Mouse (Mus musculus): ENCODE results near the gene A2ml1. TPM values are rescaled to one million over a fixed set of nuclear protein-coding genes. Genes with fewer than 3 reads are reported as not detected.

Gene A2ml1
- polyA plus RNA-seq, 1 experiment from 2014 or later = 2.4 TPM

DNA sequence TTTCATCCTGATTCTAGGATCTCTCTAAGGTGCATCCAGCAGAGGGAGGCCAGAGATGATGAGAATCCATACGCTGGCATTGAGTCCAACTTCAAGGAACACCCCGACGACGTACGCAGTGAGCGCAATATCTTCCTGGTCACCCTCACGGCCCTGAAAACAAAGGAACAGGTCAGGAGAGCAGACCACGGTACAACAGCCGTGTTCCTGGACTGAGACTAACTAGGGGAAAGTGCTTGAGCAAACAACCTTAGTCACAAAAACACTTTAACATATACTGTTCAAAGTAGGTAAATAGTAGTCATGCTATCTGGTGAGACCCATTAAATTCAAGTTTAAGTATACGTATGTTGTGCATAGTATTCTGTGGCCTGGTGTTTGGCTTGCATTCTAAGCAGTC, 32.9 kb downstream of the A2ml1 start:
- ATAC-seq (ENCODE audit: borderline replicate concordance, extremely low read depth, low FRiP score, low TSS enrichment) = no peak
- Histone ChIP-seq H3K27ac (no peak overlapping the region), H3K9ac (no peak overlapping the region), H3K9me3 (no peaks in the 10 kb centered on the region), H3K36me3 (no peaks in the 10 kb centered on the region), H3K4me2 (no peak overlapping the region), H3K4me3 (no peak overlapping the region), H3K4me1 (no peaks in the 10 kb centered on the region), H3K27me3 (no peaks in the 10 kb centered on the region)
- WGBS = 74% methylated on average over 10 of the region's 10 CpGs

DNA sequence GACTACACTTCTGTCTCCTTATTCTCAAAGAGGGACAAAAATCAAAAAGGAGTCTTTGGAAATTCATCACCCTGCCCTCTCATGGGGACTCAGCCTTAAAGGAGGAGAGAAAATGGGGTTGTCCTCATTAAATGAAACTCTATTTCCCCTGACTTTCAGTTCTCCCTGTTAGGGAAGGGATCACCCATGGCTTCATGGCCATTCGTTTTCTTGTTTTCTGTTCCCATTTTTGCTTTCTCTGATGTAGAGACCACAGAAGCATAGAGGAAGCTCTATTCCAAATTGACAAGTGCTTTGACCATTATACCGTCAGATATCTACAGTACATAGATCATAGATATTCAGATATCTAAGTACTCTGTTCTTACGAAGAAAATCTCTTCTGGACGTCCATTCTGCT, 36.0 kb downstream of the A2ml1 start:
- no peaks in the 10 kb centered on the region for H3K4me1 ChIP-seq
- no peak overlapping the region for H3K9ac ChIP-seq
- H3K36me3 ChIP-seq = no peaks in the 10 kb centered on the region
- H3K27ac ChIP-seq = no peak overlapping the region
- H3K4me2 ChIP-seq = no peak overlapping the region
- WGBS = 79% methylated on average over 4 of the region's 4 CpGs
- H3K4me3 ChIP-seq = no peak overlapping the region
- H3K27me3 ChIP-seq = no peaks in the 10 kb centered on the region
- no peak for ATAC-seq (ENCODE audit: borderline replicate concordance, extremely low read depth, low FRiP score, low TSS enrichment)
- no peaks in the 10 kb centered on the region for H3K9me3 ChIP-seq

DNA sequence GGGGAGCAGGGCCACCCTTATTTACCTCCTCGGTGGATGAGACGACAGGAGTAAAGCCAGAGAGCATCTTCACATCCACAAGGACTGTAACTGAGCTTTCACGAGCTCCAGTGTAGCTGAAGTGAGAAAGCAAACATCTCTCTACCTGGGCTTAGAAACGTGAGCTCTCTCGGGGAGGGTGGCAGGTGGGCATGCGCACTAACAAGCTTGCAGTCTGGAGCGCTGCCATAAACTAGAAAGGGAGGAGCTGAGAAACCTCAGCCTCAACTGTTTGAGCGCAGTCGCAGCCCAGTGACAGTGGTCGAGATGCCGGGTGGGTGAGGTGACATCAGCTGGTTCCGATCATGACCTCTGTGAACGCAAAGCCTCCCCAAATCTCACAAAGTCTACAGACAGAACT, 38.2 kb downstream of the A2ml1 start:
- no peaks in the 10 kb centered on the region for H3K9me3 ChIP-seq
- H3K27ac ChIP-seq = no peak overlapping the region
- H3K9ac ChIP-seq = no peak overlapping the region
- no peaks in the 10 kb centered on the region for H3K4me1 ChIP-seq
- H3K36me3 ChIP-seq = no peaks in the 10 kb centered on the region
- WGBS = 58% methylated on average over 13 of the region's 13 CpGs
- no peak for ATAC-seq (ENCODE audit: borderline replicate concordance, extremely low read depth, low FRiP score, low TSS enrichment)
- peak overlapping the region; percentile 25; the same call in 1 of the 2 replicates for H3K4me2 ChIP-seq
- H3K4me3 ChIP-seq = no peak overlapping the region
- no peaks in the 10 kb centered on the region for H3K27me3 ChIP-seq

DNA sequence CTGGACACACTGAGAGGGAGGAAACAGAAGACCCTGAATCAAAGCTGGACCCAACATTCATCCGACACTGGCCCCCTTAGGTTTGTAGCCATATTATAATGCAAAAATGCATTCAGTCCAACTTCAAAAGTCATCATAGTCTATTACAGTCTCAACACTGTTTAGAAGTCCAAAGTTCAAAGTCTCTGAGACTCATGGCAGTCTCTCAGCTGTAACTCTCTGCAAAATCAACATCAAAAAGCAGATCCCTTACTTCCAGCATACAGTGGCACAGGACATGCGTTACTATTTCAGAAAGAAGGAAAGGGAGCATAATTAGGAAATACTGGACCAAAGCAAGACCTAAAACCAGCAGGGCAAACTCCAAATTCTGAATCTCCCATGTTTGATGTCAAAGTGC, 46.2 kb downstream of the A2ml1 start:
- Histone ChIP-seq H3K4me2 (no peak overlapping the region), H3K9ac (no peak overlapping the region), H3K36me3 (no peaks in the 10 kb centered on the region), H3K27me3 (no peaks in the 10 kb centered on the region), H3K27ac (no peak overlapping the region), H3K4me3 (no peak overlapping the region), H3K4me1 (no peaks in the 10 kb centered on the region), H3K9me3 (no peaks in the 10 kb centered on the region)
- WGBS = 96% methylated on average over 2 of the region's 2 CpGs
- no peak for ATAC-seq (ENCODE audit: borderline replicate concordance, extremely low read depth, low FRiP score, low TSS enrichment)

DNA sequence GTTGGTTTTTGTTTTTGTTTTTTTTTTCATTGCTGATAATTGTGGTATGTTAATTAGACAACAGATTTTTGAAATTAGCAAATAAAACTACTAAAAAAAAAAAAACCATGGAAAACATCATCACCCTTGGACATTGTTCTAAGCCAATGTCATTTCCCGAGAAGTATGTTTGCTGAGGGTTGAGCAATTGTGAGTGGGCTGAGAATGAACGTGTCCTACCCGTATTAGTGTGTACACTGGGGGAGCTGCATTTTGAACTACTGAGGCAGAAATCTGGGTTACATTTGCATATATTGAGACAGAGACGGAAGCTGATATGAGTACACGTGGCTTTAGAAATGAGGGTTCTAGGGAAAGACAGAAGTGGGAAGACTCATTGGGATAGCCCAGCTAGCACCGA, 48.1 kb downstream of the A2ml1 start:
- Histone ChIP-seq H3K9me3 (no peaks in the 10 kb centered on the region), H3K27ac (no peak overlapping the region), H3K9ac (no peak overlapping the region), H3K4me2 (no peak overlapping the region), H3K4me1 (no peaks in the 10 kb centered on the region), H3K4me3 (no peak overlapping the region), H3K36me3 (no peaks in the 10 kb centered on the region), H3K27me3 (no peaks in the 10 kb centered on the region)
- 74% methylated on average over 6 of the region's 6 CpGs for WGBS
- ATAC-seq (ENCODE audit: borderline replicate concordance, extremely low read depth, low FRiP score, low TSS enrichment) = no peak

DNA sequence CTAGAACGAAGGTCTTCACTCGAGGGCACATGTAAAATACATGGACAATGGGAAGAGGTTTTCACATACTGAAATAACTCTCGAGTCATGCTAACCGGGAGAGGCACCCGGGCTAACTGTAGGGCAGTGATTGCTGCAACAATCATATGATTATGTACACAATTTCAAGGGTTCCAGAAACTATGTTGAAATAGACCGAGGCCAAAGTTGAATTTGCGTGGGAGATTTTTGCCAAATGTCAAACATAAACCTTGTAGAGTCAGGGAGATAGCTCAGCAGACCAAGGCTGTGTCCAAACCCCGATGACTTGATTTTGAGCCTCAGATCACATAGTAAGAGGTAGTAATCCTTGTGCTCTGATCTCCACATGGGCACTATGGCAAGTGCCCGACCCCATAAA, 48.7 kb downstream of the A2ml1 start:
- no peaks in the 10 kb centered on the region for H3K9me3 ChIP-seq
- 78% methylated on average over 9 of the region's 9 CpGs for WGBS
- ATAC-seq (ENCODE audit: borderline replicate concordance, extremely low read depth, low FRiP score, low TSS enrichment) = no peak
- H3K4me3 ChIP-seq = no peak overlapping the region
- no peak overlapping the region for H3K4me2 ChIP-seq
- H3K9ac ChIP-seq = no peak overlapping the region
- no peaks in the 10 kb centered on the region for H3K27me3 ChIP-seq
- H3K4me1 ChIP-seq = no peaks in the 10 kb centered on the region
- H3K36me3 ChIP-seq = no peaks in the 10 kb centered on the region
- H3K27ac ChIP-seq = no peak overlapping the region

DNA sequence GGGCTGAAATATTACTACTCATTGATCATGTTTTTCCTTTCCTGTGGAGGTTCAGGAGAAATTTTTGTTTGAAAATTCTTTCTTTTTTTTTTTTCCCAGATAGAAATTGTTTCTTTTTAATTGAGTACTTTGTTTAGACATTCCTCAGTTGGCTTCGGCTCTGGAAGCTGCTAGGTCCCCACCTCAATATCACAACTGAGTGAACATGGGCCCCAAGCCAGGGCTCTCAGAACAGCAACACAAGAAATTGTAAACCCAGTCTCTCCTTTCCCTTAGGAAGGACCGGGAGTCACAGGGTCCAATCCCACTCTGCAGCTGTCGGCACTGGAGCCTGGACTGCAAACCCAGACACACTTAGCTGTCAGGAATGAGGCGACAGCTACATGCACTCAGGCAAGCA, 52.9 kb downstream of the A2ml1 start:
- Histone ChIP-seq H3K9me3 (peaks cover 3% of the 10 kb centered on the region; the same call in 1 of the 2 replicates), H3K27me3 (no peaks in the 10 kb centered on the region), H3K9ac (no peak overlapping the region), H3K4me1 (no peaks in the 10 kb centered on the region), H3K27ac (no peak overlapping the region), H3K4me3 (no peak overlapping the region), H3K36me3 (no peaks in the 10 kb centered on the region), H3K4me2 (no peak overlapping the region)
- WGBS = 26% methylated on average over 4 of the region's 4 CpGs
- ATAC-seq (ENCODE audit: borderline replicate concordance, extremely low read depth, low FRiP score, low TSS enrichment) = no peak

DNA sequence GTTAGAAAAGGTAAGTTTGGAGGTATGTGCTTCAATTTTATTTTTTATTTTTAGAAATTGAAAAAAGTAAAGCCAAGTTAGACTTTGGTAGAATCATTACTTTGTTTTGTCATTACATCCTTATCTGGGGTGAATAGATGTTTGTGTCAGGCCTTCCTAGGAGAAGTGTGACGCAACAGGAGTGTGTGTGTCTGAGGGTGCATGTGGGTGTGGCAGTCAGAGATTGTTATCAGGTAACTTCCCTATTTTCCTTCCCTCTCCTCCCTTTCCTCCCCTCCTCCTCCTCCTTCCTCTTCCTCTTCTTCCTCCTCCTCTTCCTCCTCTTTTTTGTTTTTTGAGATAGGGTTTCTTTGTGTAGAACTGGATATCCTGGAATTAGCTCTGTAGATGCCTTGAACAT, 54.3 kb downstream of the A2ml1 start:
- ATAC-seq (ENCODE audit: borderline replicate concordance, extremely low read depth, low FRiP score, low TSS enrichment) = no peak
- 48% methylated on average over 1 of the region's 1 CpGs for WGBS
- no peak overlapping the region for H3K9ac ChIP-seq

DNA sequence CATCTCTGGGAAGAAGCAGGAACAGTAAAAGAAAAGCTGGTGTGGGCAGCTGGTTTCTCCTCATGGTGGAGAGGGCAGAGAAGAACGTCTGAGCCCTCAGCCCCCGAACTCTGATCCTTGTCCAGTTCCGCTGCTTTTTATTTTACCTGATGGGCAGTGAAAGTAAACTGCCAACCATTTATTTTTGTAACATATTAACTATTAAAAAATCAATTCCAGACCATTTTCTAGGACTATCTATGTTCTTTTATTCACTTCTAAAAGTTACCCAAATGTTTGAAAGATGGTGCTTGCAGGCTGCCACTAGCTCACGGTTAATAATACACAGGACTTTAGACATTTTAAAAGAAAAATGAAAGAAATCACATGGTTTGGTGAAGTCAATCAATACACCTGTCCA, 54.8 kb downstream of the A2ml1 start, which contains the start of gene Pzp:
Gene Pzp (minus strand): TSS at position 120 of the 400 bp plus-strand sequence.
- peaks cover 3% of the 10 kb centered on the region; the same call in 1 of the 2 replicates for H3K9me3 ChIP-seq
- no peaks in the 10 kb centered on the region for H3K36me3 ChIP-seq
- 89% methylated on average over 4 of the region's 4 CpGs for WGBS
- no peak within 1 kb of the TSS for H3K9ac ChIP-seq
- ATAC-seq (ENCODE audit: borderline replicate concordance, extremely low read depth, low FRiP score, low TSS enrichment) = no peak
- no peak within 1 kb of the TSS for H3K27ac ChIP-seq
- H3K4me1 ChIP-seq = no peaks in the 10 kb centered on the region
- H3K4me3 ChIP-seq = no peak within 1 kb of the TSS
- no peaks in the 10 kb centered on the region for H3K27me3 ChIP-seq
- no peak within 1 kb of the TSS for H3K4me2 ChIP-seq

More for the DNA sequence above, 54.3 kb downstream of the A2ml1 start:
- Histone ChIP-seq H3K4me2 (no peak overlapping the region), H3K9me3 (peaks cover 3% of the 10 kb centered on the region; the same call in 1 of the 2 replicates), H3K4me3 (no peak overlapping the region), H3K27ac (no peak overlapping the region), H3K27me3 (no peaks in the 10 kb centered on the region), H3K36me3 (no peaks in the 10 kb centered on the region), H3K4me1 (no peaks in the 10 kb centered on the region)

DNA sequence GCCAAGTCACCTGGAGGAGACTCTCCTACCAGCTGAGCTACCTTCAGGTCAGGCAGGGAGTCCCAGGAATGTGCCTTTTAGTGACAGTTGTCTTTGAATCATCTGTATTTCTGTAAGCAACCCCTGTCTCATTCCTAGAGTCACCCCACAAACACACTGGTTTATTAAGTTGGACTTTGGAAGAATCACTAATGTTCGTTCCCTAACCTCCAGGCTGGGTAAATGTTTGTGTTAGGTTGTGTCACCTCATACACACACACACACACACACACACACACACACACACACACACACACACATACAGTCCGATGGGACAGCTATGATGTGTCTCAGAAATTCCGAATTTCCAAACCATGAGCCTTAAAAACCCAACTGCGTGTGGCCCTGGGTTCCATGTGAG, 55.6 kb downstream of the A2ml1 start:
- no peaks in the 10 kb centered on the region for H3K4me1 ChIP-seq
- no peak for ATAC-seq (ENCODE audit: borderline replicate concordance, extremely low read depth, low FRiP score, low TSS enrichment)
- no peaks in the 10 kb centered on the region for H3K27me3 ChIP-seq
- H3K36me3 ChIP-seq = no peaks in the 10 kb centered on the region
- H3K4me3 ChIP-seq = no peak overlapping the region
- WGBS = 82% methylated on average over 4 of the region's 4 CpGs
- H3K9me3 ChIP-seq = peaks cover 3% of the 10 kb centered on the region; the same call in 1 of the 2 replicates
- H3K9ac ChIP-seq = no peak overlapping the region
- no peak overlapping the region for H3K4me2 ChIP-seq
- H3K27ac ChIP-seq = no peak overlapping the region

DNA sequence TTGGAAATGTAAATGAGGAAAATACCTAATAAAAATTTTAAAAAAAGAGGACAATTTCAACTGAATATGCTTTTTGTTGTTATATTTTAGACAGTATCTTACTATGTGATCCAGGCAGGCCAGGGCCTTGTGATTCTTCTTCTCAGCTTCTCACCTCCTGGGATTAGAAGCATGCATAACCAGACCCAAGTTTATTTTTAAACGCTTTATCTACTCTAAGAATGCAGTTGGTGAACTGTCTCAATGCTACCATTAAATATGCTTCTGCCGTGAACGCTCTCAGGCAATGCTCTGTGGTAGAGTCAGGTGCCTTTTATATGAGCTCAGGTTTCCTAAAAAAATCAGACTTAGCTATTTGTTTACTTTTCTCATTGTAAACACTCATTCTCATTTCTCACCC, 58.0 kb downstream of the A2ml1 start:
- 78% methylated on average over 3 of the region's 3 CpGs for WGBS
- H3K4me1 ChIP-seq = no peaks in the 10 kb centered on the region
- no peaks in the 10 kb centered on the region for H3K36me3 ChIP-seq
- no peak overlapping the region for H3K4me3 ChIP-seq
- H3K9ac ChIP-seq = no peak overlapping the region
- H3K9me3 ChIP-seq = peaks cover 3% of the 10 kb centered on the region; the same call in 1 of the 2 replicates
- no peak for ATAC-seq (ENCODE audit: borderline replicate concordance, extremely low read depth, low FRiP score, low TSS enrichment)
- H3K27ac ChIP-seq = no peak overlapping the region
- no peak overlapping the region for H3K4me2 ChIP-seq
- H3K27me3 ChIP-seq = no peaks in the 10 kb centered on the region

DNA sequence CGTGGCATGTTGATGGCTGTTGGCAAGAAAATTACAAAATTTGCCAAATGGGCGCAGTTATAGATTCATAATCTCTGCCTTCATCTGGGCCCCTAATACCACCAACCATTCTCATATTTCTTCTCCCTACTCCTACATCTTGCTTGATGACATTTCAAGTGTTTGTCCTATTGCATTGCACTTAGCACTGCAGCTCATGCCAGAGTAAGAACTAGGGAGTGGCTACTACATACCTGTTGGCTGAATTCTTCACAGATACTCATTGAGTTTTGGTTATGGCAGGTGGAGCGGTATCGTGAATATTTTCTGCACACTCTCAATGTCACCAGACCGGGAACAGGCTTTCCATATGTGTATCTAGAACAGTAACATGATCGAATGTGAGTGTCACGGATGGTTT, 62.2 kb downstream of the A2ml1 start:
- H3K4me3 ChIP-seq = no peak overlapping the region
- H3K27me3 ChIP-seq = no peaks in the 10 kb centered on the region
- no peak overlapping the region for H3K4me2 ChIP-seq
- no peak overlapping the region for H3K9ac ChIP-seq
- no peaks in the 10 kb centered on the region for H3K9me3 ChIP-seq
- no peak overlapping the region for H3K27ac ChIP-seq
- H3K4me1 ChIP-seq = no peaks in the 10 kb centered on the region
- no peak for ATAC-seq (ENCODE audit: borderline replicate concordance, extremely low read depth, low FRiP score, low TSS enrichment)
- no peaks in the 10 kb centered on the region for H3K36me3 ChIP-seq
- 74% methylated on average over 7 of the region's 7 CpGs for WGBS

DNA sequence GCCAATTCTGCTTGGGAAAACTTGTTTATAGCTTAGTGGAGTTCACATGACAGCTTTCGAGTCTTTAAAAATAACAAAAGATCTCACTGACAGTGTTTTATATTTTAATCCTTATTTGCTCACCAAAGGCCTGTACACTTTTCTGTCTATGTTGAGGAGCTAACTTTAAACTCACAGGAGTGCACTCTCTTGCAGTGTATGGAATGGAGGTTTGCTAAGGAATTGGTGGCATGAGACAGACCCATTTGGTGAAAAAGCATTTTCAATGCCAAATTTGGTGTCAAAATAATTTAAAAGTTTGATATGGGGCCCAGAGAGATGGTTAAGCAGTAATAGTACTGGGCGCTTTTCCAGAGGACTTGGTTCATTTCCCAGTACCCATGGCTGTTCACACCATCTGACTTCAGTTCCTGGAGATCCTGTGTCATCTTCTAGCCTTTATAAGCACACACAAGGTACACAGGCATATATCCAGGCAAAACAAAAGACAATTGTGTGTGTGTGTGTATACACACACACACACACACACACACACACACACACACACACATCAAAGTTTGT, 75.7 kb downstream of the A2ml1 start:
- Histone ChIP-seq H3K9me3 (no peaks in the 10 kb centered on the region), H3K4me2 (no peak overlapping the region), H3K36me3 (no peaks in the 10 kb centered on the region), H3K4me1 (no peaks in the 10 kb centered on the region), H3K4me3 (no peak overlapping the region), H3K9ac (no peak overlapping the region), H3K27ac (no peak overlapping the region), H3K27me3 (no peaks in the 10 kb centered on the region)
- ATAC-seq (ENCODE audit: borderline replicate concordance, extremely low read depth, low FRiP score, low TSS enrichment) = no peak
- WGBS = 67% methylated on average over 2 of the region's 2 CpGs

Data from lung, embryonic 15.5 days (tissue).